Comparison of ENCODE assay signal across 22 mouse cellular contexts in genomic region chr8:125604817-125605512, GRCm38 (mm10). TPM values are rescaled to one million over a fixed set of nuclear protein-coding genes. Genes with fewer than 3 reads are reported as not detected.
DNase-seq lines count a peak whose midpoint lies in the region; ATAC-seq and TF ChIP-seq lines count a peak whose summit lies in the region.
"Had no signal": no experiment of that assay in that cellular context is flagged by ENCODE, and none has a peak within 500 bp of the region (broad histone marks: within the 10 kb centered on the region; RNA-seq: fewer than 3 reads in every experiment).

No protein-coding gene starts in this region.

- 62% methylated on average over 8 of the region's 8 CpGs for WGBS in embryonic facial prominence, embryonic 15.5 days
- WGBS in embryonic facial prominence, embryonic 10.5 days, result 80% methylated on average over 8 of the region's 8 CpGs
- 63% methylated on average over 8 of the region's 8 CpGs for WGBS in lung, embryonic 14.5 days

- 0 out of 2 replicates have a peak overlapping the region, but pooled peaks have one; percentile 1 for H3K27ac ChIP-seq in embryonic facial prominence, embryonic 15.5 days (replicated peaks)
- no peak overlapping the region for H3K27ac ChIP-seq in embryonic facial prominence, embryonic 10.5 days (replicated peaks)
- no peak overlapping the region for H3K27ac ChIP-seq in lung, embryonic 14.5 days (ENCODE audit: low read depth)
- H3K27ac ChIP-seq: hindbrain, embryonic 14.5 days; midbrain, embryonic 15.5 days; stomach, embryonic 15.5 days had no signal

- no peak overlapping the region for H3K9ac ChIP-seq in embryonic facial prominence, embryonic 15.5 days
- no peak overlapping the region for H3K9ac ChIP-seq in lung, embryonic 14.5 days
- H3K9ac ChIP-seq: hindbrain, embryonic 14.5 days; midbrain, embryonic 15.5 days; stomach, embryonic 15.5 days had no signal

- H3K27me3 ChIP-seq in embryonic facial prominence, embryonic 15.5 days, result no peaks in the 10 kb centered on the region
- H3K27me3 ChIP-seq in embryonic facial prominence, embryonic 10.5 days (replicated peaks; ENCODE audit: low read depth, poor library complexity, severe bottlenecking), result no peaks in the 10 kb centered on the region; the same call in 1 of the 2 replicates
- H3K27me3 ChIP-seq in lung, embryonic 14.5 days (ENCODE audit: insufficient read depth, low read length), result no peaks in the 10 kb centered on the region
- H3K27me3 ChIP-seq in myocyte (ENCODE audit: control insufficient read depth, insufficient read depth, insufficient read length), result no peaks in the 10 kb centered on the region
- H3K27me3 ChIP-seq: CH12.LX; midbrain, embryonic 15.5 days; stomach, embryonic 15.5 days had no signal

- no peak for TF ChIP-seq POLR2A in myocyte (IDR thresholded peaks at IDR 0.05; ENCODE audit: insufficient read length, low read depth)

- ATAC-seq in embryonic facial prominence, embryonic 15.5 days (ENCODE audit: insufficient number of reproducible peaks, low FRiP score, low TSS enrichment, low read depth), result no peak
- ATAC-seq in lung, embryonic 14.5 days (ENCODE audit: insufficient read depth), result no peak
- ATAC-seq: forebrain, embryonic 16.5 days; midbrain, embryonic 15.5 days had no signal

- DNase-seq in embryonic facial prominence, embryonic 10.5 days (ENCODE audit: low spot score), result no peak
- DNase-seq in lung, embryonic 14.5 days, result peak; percentile 31
- no peak for DNase-seq in lung, postnatal 10 days
- DNase-seq in NIH3T3 (ENCODE audit: low read depth), result peak; percentile 64
- DNase-seq in urinary bladder, postnatal 25 days (ENCODE audit: low spot score), result no peak
- DNase-seq in adrenal gland, adult (ENCODE audit: inconsistent age in 2 of 2, low spot score in 1 of 2), result no peak
- DNase-seq: adrenal gland, adult 2 months; cerebellum, postnatal 14 days; heart, postnatal 10 days; kidney, adult 8-10 months; layer of hippocampus, postnatal 36 days; lung, adult 2 months; right cerebral cortex, adult 18-20 months; thymus, postnatal 14 days had no signal

- H3K4me1 ChIP-seq in embryonic facial prominence, embryonic 15.5 days, result peaks cover 10% of the 10 kb centered on the region
- H3K4me1 ChIP-seq in embryonic facial prominence, embryonic 10.5 days, result peaks cover 14% of the 10 kb centered on the region
- no peaks in the 10 kb centered on the region for H3K4me1 ChIP-seq in lung, embryonic 14.5 days (ENCODE audit: insufficient read depth)
- H3K4me1 ChIP-seq: midbrain, embryonic 15.5 days had no signal

- H3K4me2 ChIP-seq in embryonic facial prominence, embryonic 15.5 days (replicated peaks), result no peak overlapping the region
- H3K4me2 ChIP-seq in lung, embryonic 14.5 days, result no peak overlapping the region
- peak overlapping the region; percentile 22 for H3K4me2 ChIP-seq in myocyte (ENCODE audit: low read depth)
- H3K4me2 ChIP-seq: hindbrain, embryonic 14.5 days; liver, embryonic 11.5 days; midbrain, embryonic 15.5 days; stomach, embryonic 15.5 days had no signal

- TF ChIP-seq CTCF in lung, embryonic 14.5 days (IDR thresholded peaks at IDR 0.05; ENCODE audit: low read depth), result no peak

- H3K4me3 ChIP-seq in embryonic facial prominence, embryonic 15.5 days (replicated peaks), result no peak overlapping the region
- H3K4me3 ChIP-seq in embryonic facial prominence, embryonic 10.5 days, result no peak overlapping the region
- no peak overlapping the region for H3K4me3 ChIP-seq in lung, embryonic 14.5 days (ENCODE audit: low read depth, low read length)
- no peak overlapping the region for H3K4me3 ChIP-seq in myocyte
- H3K4me3 ChIP-seq: midbrain, embryonic 15.5 days; stomach, embryonic 15.5 days had no signal

- no peaks in the 10 kb centered on the region for H3K9me3 ChIP-seq in embryonic facial prominence, embryonic 15.5 days (replicated peaks)
- H3K9me3 ChIP-seq in embryonic facial prominence, embryonic 10.5 days, result no peaks in the 10 kb centered on the region
- no peaks in the 10 kb centered on the region for H3K9me3 ChIP-seq in lung, embryonic 14.5 days (ENCODE audit: low read depth, low read length)
- H3K9me3 ChIP-seq: midbrain, embryonic 15.5 days; stomach, embryonic 15.5 days had no signal

- H3K79me2 ChIP-seq in myocyte (ENCODE audit: control insufficient read depth, insufficient read depth), result no peaks in the 10 kb centered on the region

- H3ac ChIP-seq in myocyte (ENCODE audit: control insufficient read depth, insufficient read length), result no peak overlapping the region

- H3K36me3 ChIP-seq in embryonic facial prominence, embryonic 15.5 days, result no peaks in the 10 kb centered on the region
- no peaks in the 10 kb centered on the region for H3K36me3 ChIP-seq in embryonic facial prominence, embryonic 10.5 days (replicated peaks)
- no peaks in the 10 kb centered on the region for H3K36me3 ChIP-seq in lung, embryonic 14.5 days (ENCODE audit: insufficient read depth)
- H3K36me3 ChIP-seq in myocyte (ENCODE audit: control insufficient read depth, insufficient read depth), result no peaks in the 10 kb centered on the region
- H3K36me3 ChIP-seq: midbrain, embryonic 15.5 days; stomach, embryonic 15.5 days had no signal

TF ChIP-seq in myocyte, 11 proteins besides CTCF, POLR2A, EP300 and RAD21:
- TF ChIP-seq TCF12 (IDR thresholded peaks at IDR 0.05; ENCODE audit: insufficient read depth, poor library complexity, severe bottlenecking) (no peak), MYOG (IDR thresholded peaks at IDR 0.05; ENCODE audit: control insufficient read depth in 1 of 3, insufficient read depth in 1 of 3, insufficient read length in 2 of 3, low read depth in 2 of 3) (peak in 1 of 3 experiments; percentile 71), MAX (IDR thresholded peaks at IDR 0.05; ENCODE audit: low read depth) (no peak), MYOD1 (IDR thresholded peaks at IDR 0.05; ENCODE audit: control insufficient read depth in 1 of 3, insufficient read length in 2 of 3, low read depth in 2 of 3) (peak in 2 of 3 experiments; percentile 31 to 65), TCF3 (IDR thresholded peaks at IDR 0.05; ENCODE audit: insufficient read length, low read depth) (no peak)
TF ChIP-seq in myocyte: peak in this region for 2.

RNA-seq across cellular contexts. Expression of gene Sipa1l2, which starts 35.4 kb away (rescaled TPM):
- polyA plus RNA-seq in embryonic facial prominence, embryonic 15.5 days (2015; fragmentation: Nextera tagmentation; extraction: Ambion mirVana), result 12.6 and 12.8 TPM in 2 replicates
- 12.7 and 14.8 TPM in 2 replicates for polyA plus RNA-seq in embryonic facial prominence, embryonic 10.5 days (2016; fragmentation: Nextera tagmentation; extraction: Ambion mirVana)
- 13.2 and 14.2 TPM in 2 replicates for polyA plus RNA-seq in lung, embryonic 14.5 days (2014; fragmentation: Nextera tagmentation; extraction: Ambion mirVana)
- 16.2 TPM for polyA plus RNA-seq in myocyte (2012; fragmentation: generic; extraction: Trizol)

Comparison
In these comparisons a context has a peak if more than half of its experiments do, and no peak if none do; other contexts are left out.
1. DNase-seq: peak in lung, embryonic 14.5 days (single experiment) and NIH3T3 (single experiment); none in embryonic facial prominence, embryonic 10.5 days (single experiment), lung, postnatal 10 days (single experiment), urinary bladder, postnatal 25 days (single experiment) and adrenal gland, adult (0 of 2).